Mouse (Mus musculus) hindbrain, embryonic 10.5 days (tissue): ENCODE measurements around the gene Nnat. TPM values are rescaled to one million over a fixed set of nuclear protein-coding genes. Genes with fewer than 3 reads are reported as not detected.

Experiments
- DNase-seq: peaks from one replicate; pipeline ENCODE4 v3.0.0-alpha.2; 2017; ENCODE audit warnings: low spot score
- H3K27ac ChIP-seq: fragments of 300-500 bp; sonication (generic); 2 replicates; pipeline ENCODE4 v1.5.1; 2016; ENCODE audit warnings: mild to moderate bottlenecking, moderate library complexity
- H3K27me3 ChIP-seq: fragments of 300-500 bp; sonication (generic); 2 replicates; pipeline ENCODE4 v1.6.1; 2016; ENCODE audit warnings: mild to moderate bottlenecking; ENCODE audit not compliant: poor library complexity, insufficient read depth, severe bottlenecking
- H3K36me3 ChIP-seq: fragments of 300-500 bp; sonication (generic); 2 replicates; pipeline ENCODE4 v1.6.1; 2016; ENCODE audit warnings: mild to moderate bottlenecking, moderate library complexity
- H3K4me1 ChIP-seq: fragments of 300-500 bp; sonication (generic); replicated peaks from 2 replicates; pipeline ENCODE4 v1.6.1; 2016; ENCODE audit warnings: mild to moderate bottlenecking
- H3K4me3 ChIP-seq: fragments of 300-500 bp; sonication (generic); 2 replicates; pipeline ENCODE4 v1.5.1; 2016; ENCODE audit warnings: mild to moderate bottlenecking, moderate library complexity
- H3K9me3 ChIP-seq: fragments of 300-500 bp; sonication (generic); 2 replicates; pipeline ENCODE4 v1.6.1; 2016; ENCODE audit warnings: mild to moderate bottlenecking, moderate library complexity
- WGBS: fragments of 180-500 bp; shearing (Covaris S2); methylation state at CpG from one replicate; pipeline ENCODE4 v1.1.7; 2016; 5-methylcytosine and 5-hydroxymethylcytosine counted together
- polyA plus RNA-seq: library from polyadenylated mRNA; unstranded; fragments of >200 nt; fragmentation: Nextera tagmentation; extraction: Ambion mirVana; gene quantifications from 2 replicates; pipeline ENCODE4 v1.2.1, GENCODE M21; 2016

Gene Nnat
- polyA plus RNA-seq = 1,503 and 2,739 TPM in 2 replicates

DNA sequence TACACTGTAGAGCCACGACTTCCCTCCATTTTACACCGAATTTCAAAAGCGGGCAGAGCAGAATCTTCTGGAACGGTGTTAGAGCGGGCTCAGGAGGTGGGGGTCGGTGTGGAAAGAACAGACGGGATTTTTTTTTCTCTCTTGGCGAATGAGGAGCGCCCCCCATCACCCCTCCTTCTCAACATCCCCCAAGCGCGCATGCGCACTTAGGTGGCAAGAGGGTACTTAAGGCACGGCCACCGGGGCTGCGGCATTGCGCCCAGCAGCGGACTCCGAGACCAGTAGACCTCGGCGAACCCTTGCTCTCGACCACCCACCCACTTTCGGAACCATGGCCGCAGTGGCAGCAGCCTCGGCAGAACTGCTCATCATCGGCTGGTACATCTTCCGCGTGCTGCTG, at the start of gene Nnat:
TSS of gene Nnat (plus strand) at position 221 of the 400 bp plus-strand sequence.
- peak within 1 kb of the TSS; percentile 87 for H3K27ac ChIP-seq
- peak; percentile 86 for DNase-seq
- WGBS = 50% methylated on average over 27 of the region's 27 CpGs
- H3K36me3 ChIP-seq = peaks cover 87% of the 10 kb centered on the region
- peaks cover 71% of the 10 kb centered on the region for H3K4me1 ChIP-seq
- H3K9me3 ChIP-seq = peaks cover 50% of the 10 kb centered on the region
- H3K27me3 ChIP-seq = no peaks in the 10 kb centered on the region
- peak within 1 kb of the TSS; percentile 57 for H3K4me3 ChIP-seq

- H3K9me3 ChIP-seq = no peaks in the 10 kb centered on the region
- WGBS = 93% methylated on average over 9 of the region's 9 CpGs
- peaks cover 22% of the 10 kb centered on the region for H3K27me3 ChIP-seq
- no peak overlapping the region for H3K4me3 ChIP-seq
- H3K36me3 ChIP-seq = no peaks in the 10 kb centered on the region
- H3K27ac ChIP-seq = peak overlapping the region; percentile 86; the same call in 1 of the 2 replicates
- H3K4me1 ChIP-seq = peaks cover 70% of the 10 kb centered on the region
- DNase-seq = no peak
These were observed 47.0 kb upstream of the Nnat start for GRCm38 (mm10) chr2:157512859-157513258.

DNA sequence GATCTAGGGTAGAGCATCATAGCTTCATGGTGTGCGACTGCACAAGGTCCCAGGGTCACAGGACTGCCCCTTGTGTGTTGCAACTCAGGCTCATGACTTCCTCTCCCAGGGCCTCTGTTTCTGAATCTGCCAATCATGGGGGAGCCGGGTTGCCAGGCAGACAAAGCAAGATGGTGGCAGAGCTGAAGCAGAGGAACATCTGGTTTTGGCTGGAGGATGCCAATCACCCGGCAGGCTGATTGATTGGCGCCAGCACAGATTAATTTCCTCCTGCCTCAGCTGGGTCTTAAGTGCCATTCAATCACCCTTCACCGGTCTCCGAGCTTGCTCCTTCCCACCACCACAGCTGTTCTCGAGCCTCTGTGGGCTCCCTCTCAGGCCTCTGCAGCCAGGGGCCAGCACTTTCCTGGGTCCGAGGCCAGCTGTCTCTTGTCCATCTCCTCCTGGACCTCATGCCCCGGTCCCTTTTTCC, 46.1 kb upstream of the Nnat start:
- peak; percentile 72 for DNase-seq
- Histone ChIP-seq H3K4me3 (no peak overlapping the region), H3K9me3 (no peaks in the 10 kb centered on the region), H3K4me1 (peaks cover 70% of the 10 kb centered on the region), H3K36me3 (no peaks in the 10 kb centered on the region), H3K27ac (peak overlapping the region; percentile 86), H3K27me3 (peaks cover 22% of the 10 kb centered on the region)
- WGBS = 33% methylated on average over 9 of the region's 9 CpGs

DNA sequence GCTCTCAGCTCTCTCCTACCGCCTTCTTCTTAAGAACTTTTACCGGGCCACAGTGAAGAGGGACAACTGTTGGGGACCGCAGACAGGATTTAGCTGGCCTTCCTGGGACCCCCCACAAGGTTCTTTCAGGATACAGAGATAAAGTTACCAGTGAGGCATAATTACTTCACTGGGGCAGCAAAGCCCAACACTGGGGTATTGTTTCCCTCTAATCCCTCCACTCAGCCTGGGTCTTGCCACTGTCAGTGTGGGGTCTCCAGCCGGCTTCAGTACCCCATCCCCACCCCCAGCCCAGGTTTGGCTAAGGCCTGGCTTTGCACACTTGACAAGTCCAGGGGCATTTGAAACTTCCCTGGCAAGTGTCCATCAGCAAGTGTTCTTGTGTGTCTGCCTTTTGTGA, 45.5 kb upstream of the Nnat start:
- no peaks in the 10 kb centered on the region for H3K36me3 ChIP-seq
- no peak for DNase-seq

DNA sequence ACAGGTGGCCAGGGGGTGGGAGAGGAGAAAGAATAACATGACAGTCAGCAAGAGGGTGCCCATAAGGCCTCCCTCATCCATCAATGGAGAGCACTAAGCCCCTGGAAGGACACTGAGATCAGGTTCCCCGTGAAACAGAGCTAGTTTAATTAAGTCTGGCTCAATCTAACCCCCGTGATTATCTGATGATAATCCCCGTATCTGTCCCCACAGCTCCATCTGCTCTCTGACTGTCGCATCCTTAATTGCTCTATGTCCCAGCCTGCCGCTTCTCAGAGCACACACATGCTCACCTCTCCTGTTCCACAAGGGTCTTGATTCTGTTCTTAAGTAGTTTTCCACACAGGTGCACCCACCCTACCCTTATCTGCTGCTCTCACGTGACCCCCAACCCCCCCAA, 42.4 kb upstream of the Nnat start:
- peak overlapping the region; percentile 69 for H3K27ac ChIP-seq
- H3K4me3 ChIP-seq = no peak overlapping the region
- no peaks in the 10 kb centered on the region for H3K36me3 ChIP-seq
- peaks cover 79% of the 10 kb centered on the region for H3K4me1 ChIP-seq
- WGBS = 68% methylated on average over 6 of the region's 6 CpGs
- DNase-seq = no peak
- peaks cover 18% of the 10 kb centered on the region for H3K27me3 ChIP-seq
- H3K9me3 ChIP-seq = no peaks in the 10 kb centered on the region

More for the DNA sequence above, 45.5 kb upstream of the Nnat start:
- Histone ChIP-seq H3K27me3 (peaks cover 20% of the 10 kb centered on the region), H3K27ac (peak overlapping the region; percentile 86), H3K9me3 (no peaks in the 10 kb centered on the region), H3K4me3 (0 out of 2 replicates have a peak overlapping the region, but pooled peaks have one; percentile 2), H3K4me1 (peaks cover 74% of the 10 kb centered on the region)
- 3% methylated on average over 4 of the region's 4 CpGs for WGBS

DNA sequence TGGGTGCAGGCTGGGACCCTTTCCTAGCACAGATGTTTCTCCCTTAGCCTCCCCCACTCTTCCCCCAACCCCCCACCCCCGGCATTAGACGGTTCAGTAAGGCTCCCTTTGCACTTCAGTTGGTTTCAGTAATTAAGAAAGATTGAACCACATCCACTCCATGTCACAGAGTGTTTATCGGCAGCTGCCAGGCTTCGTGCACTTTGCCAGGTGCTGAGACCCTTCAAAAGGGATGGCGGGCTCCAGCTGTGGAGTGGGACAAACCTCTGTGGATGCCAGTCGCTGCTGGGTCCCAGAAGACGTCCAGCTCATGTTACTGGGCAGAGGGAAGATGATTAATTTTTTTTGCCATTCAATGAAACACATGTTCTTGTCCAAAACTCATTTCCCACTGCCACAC, 41.4 kb upstream of the Nnat start:
- H3K27ac ChIP-seq = peak overlapping the region; percentile 69
- WGBS = 63% methylated on average over 7 of the region's 7 CpGs
- peaks cover 78% of the 10 kb centered on the region for H3K4me1 ChIP-seq
- H3K36me3 ChIP-seq = no peaks in the 10 kb centered on the region
- peaks cover 18% of the 10 kb centered on the region for H3K27me3 ChIP-seq
- H3K9me3 ChIP-seq = no peaks in the 10 kb centered on the region
- no peak overlapping the region for H3K4me3 ChIP-seq
- no peak for DNase-seq

GRCm38 (mm10) chr2:157519452-157519851, 40.4 kb upstream of the Nnat start:
- no peak for DNase-seq
- Histone ChIP-seq H3K4me1 (peaks cover 74% of the 10 kb centered on the region), H3K27ac (peak overlapping the region; percentile 57), H3K27me3 (peaks cover 18% of the 10 kb centered on the region), H3K4me3 (no peak overlapping the region), H3K9me3 (no peaks in the 10 kb centered on the region), H3K36me3 (no peaks in the 10 kb centered on the region)
- WGBS = 41% methylated on average over 6 of the region's 6 CpGs

- 22% methylated on average over 5 of the region's 5 CpGs for WGBS
- Histone ChIP-seq H3K36me3 (no peaks in the 10 kb centered on the region), H3K4me3 (no peak overlapping the region), H3K9me3 (no peaks in the 10 kb centered on the region), H3K4me1 (peaks cover 72% of the 10 kb centered on the region), H3K27me3 (peaks cover 18% of the 10 kb centered on the region), H3K27ac (peak overlapping the region; percentile 76)
- DNase-seq = no peak
These were observed 39.4 kb upstream of the Nnat start for GRCm38 (mm10) chr2:157520496-157520895.

- DNase-seq = no peak
- WGBS = 37% methylated on average over 3 of the region's 3 CpGs
These were observed 37.3 kb upstream of the Nnat start for GRCm38 (mm10) chr2:157522556-157522955.

GRCm38 (mm10) chr2:157530056-157530955, 29.6 kb upstream of the Nnat start:
- Histone ChIP-seq H3K36me3 (no peaks in the 10 kb centered on the region), H3K4me3 (no peak overlapping the region), H3K4me1 (peaks cover 57% of the 10 kb centered on the region), H3K27ac (peak overlapping the region; percentile 45), H3K9me3 (no peaks in the 10 kb centered on the region), H3K27me3 (peaks cover 23% of the 10 kb centered on the region)
- 73% methylated on average over 13 of the region's 13 CpGs for WGBS
- DNase-seq = no peak

More at GRCm38 (mm10) chr2:157522556-157522955, 37.3 kb upstream of the Nnat start:
- peak overlapping the region; percentile 81 for H3K27ac ChIP-seq
- no peaks in the 10 kb centered on the region for H3K9me3 ChIP-seq
- no peaks in the 10 kb centered on the region for H3K36me3 ChIP-seq
- peaks cover 71% of the 10 kb centered on the region for H3K4me1 ChIP-seq
- peaks cover 23% of the 10 kb centered on the region for H3K27me3 ChIP-seq
- H3K4me3 ChIP-seq = no peak overlapping the region

GRCm38 (mm10) chr2:157531681-157532426, 28.0 kb upstream of the Nnat start:
- Histone ChIP-seq H3K9me3 (no peaks in the 10 kb centered on the region), H3K27ac (peak overlapping the region; percentile 36; the same call in 1 of the 2 replicates), H3K36me3 (no peaks in the 10 kb centered on the region), H3K27me3 (peaks cover 20% of the 10 kb centered on the region), H3K4me1 (peaks cover 59% of the 10 kb centered on the region), H3K4me3 (no peak overlapping the region)
- DNase-seq = no peak
- WGBS = 67% methylated on average over 8 of the region's 8 CpGs

GRCm38 (mm10) chr2:157534163-157534562, 25.7 kb upstream of the Nnat start:
- H3K27me3 ChIP-seq = peaks cover 39% of the 10 kb centered on the region
- WGBS = 67% methylated on average over 4 of the region's 4 CpGs
- peak overlapping the region; percentile 77 for H3K27ac ChIP-seq
- H3K4me3 ChIP-seq = no peak overlapping the region
- H3K9me3 ChIP-seq = no peaks in the 10 kb centered on the region
- H3K4me1 ChIP-seq = peaks cover 78% of the 10 kb centered on the region
- no peak for DNase-seq
- H3K36me3 ChIP-seq = no peaks in the 10 kb centered on the region
